Mouse (Mus musculus): ENCODE data around the gene Cbs. TPM values are rescaled to one million over a fixed set of nuclear protein-coding genes. Genes with fewer than 3 reads are reported as not detected.

Cbs gene
- total and polyA plus RNA-seq, 3 experiments: 1.2 to 1.9 (median 1.4) TPM

- dilution Hi-C loops (cut with MboI; ENCODE audit: extremely low pct_ligation_motif_present, extremely low pct_unique_long_range_greater_than_20kb, low sequenced_read_pairs): no loop called here
- peaks cover 2 to 30% of the 10 kb centered on the region in 2 experiments; a peak in 2 of 4 replicates for H3K4me1 ChIP-seq (ENCODE audit: control insufficient read depth in 1 of 2, insufficient read depth in 2 of 2)
- in situ Hi-C loops (cut with MboI; ENCODE audit: low pct_ligation_motif_present, low pct_unique_long_range_greater_than_20kb, low sequenced_read_pairs): no loop called here
- H3K79me2 ChIP-seq (replicated peaks; ENCODE audit: control insufficient read depth, extremely low read depth, insufficient read depth, poor library complexity, severe bottlenecking): peaks cover 48% of the 10 kb centered on the region
- DNase-seq (ENCODE audit: extremely low read depth): peak; percentile 96
- H3K27ac ChIP-seq (ENCODE audit: insufficient read depth, low read depth): peak within 1 kb of the TSS; percentile 46; the same call in 1 of the 2 replicates
- no peaks in the 10 kb centered on the region for H3K27me3 ChIP-seq (replicated peaks)
- peaks cover 20 to 27% of the 10 kb centered on the region in 2 experiments for H3K36me3 ChIP-seq (replicated peaks in 1 of 2; ENCODE audit: control insufficient read depth in 1 of 2, insufficient read depth in 1 of 2, low read length in 1 of 2)
- peak within 1 kb of the TSS; percentile 93 for H3K4me2 ChIP-seq (ENCODE audit: insufficient read depth, low read depth, poor library complexity, severe bottlenecking)
- TF ChIP-seq JUN (IDR thresholded peaks at IDR 0.05; ENCODE audit: insufficient read depth, low read depth, low read length) (no peak), HCFC1 (IDR thresholded peaks at IDR 0.05; ENCODE audit: low read depth, low read length) (peak; percentile 85), E2F4 (IDR thresholded peaks at IDR 0.05; ENCODE audit: insufficient replicate concordance, low read depth, low read length) (peak; percentile 53; the same call in 1 of the 2 replicates), ELF1 (IDR thresholded peaks at IDR 0.05; ENCODE audit: low read depth, low read length) (peak; percentile 59), USF1 (IDR thresholded peaks at IDR 0.05; ENCODE audit: low read depth, low read length) (no peak), MYC (IDR thresholded peaks at IDR 0.05; ENCODE audit: low read depth, low read length) (no peak), USF2 (conservative IDR thresholded peaks at IDR 0.05; ENCODE audit: low read depth, low read length) (no peak), NELFE (IDR thresholded peaks at IDR 0.05; ENCODE audit: low read depth, low read length) (peak; percentile 94), POLR2A (IDR thresholded peaks at IDR 0.05; ENCODE audit: low read depth, low read length) (peak; percentile 94), TCF12 (IDR thresholded peaks at IDR 0.05; ENCODE audit: low read depth, low read length) (peak; percentile 71), BHLHE40 (IDR thresholded peaks at IDR 0.05; ENCODE audit: low read depth, low read length) (peak; percentile 54; the same call in 1 of the 2 replicates), POLR2AphosphoS2 (IDR thresholded peaks at IDR 0.05; ENCODE audit: low read depth, low read length) (0 out of 2 replicates have a peak, but pooled peaks have one; percentile 65), ZMIZ1 (IDR thresholded peaks at IDR 0.05; ENCODE audit: low read depth, low read length) (peak; percentile 88), MXI1 (IDR thresholded peaks at IDR 0.05; ENCODE audit: low read depth, low read length) (peak; percentile 82), NRF1 (IDR thresholded peaks at IDR 0.05; ENCODE audit: low read depth, low read length) (peak; percentile 94), TBP (conservative IDR thresholded peaks at IDR 0.05; ENCODE audit: low read depth, low read length) (peak; percentile 86), PAX5 (IDR thresholded peaks at IDR 0.05; ENCODE audit: low read length) (no peak), MAX (IDR thresholded peaks at IDR 0.05; ENCODE audit: low read length) (peak; percentile 84), MEF2A (IDR thresholded peaks at IDR 0.05; ENCODE audit: borderline replicate concordance, low read depth, low read length) (peak; percentile 38; the same call in 1 of the 2 replicates), RCOR1 (conservative IDR thresholded peaks at IDR 0.05; ENCODE audit: low read depth, low read length) (no peak), KAT2A (IDR thresholded peaks at IDR 0.05; ENCODE audit: insufficient replicate concordance, low read length) (peak; percentile 62; the same call in 1 of the 2 replicates)
- H3K9me3 ChIP-seq (replicated peaks; ENCODE audit: low read length): peaks cover 2% of the 10 kb centered on the region
- peak within 1 kb of the TSS; percentile 89 for H3K9ac ChIP-seq (ENCODE audit: insufficient read depth, low read depth)
- H3K4me3 ChIP-seq (replicated peaks in 1 of 3; ENCODE audit: low read depth in 2 of 3, low read length in 2 of 3, poor library complexity in 1 of 3): peak within 1 kb of the TSS; percentile 85 to 99 (median 96)
These were observed 21.6 kb upstream of the Cbs start, which contains the start of gene U2af1 for GRCm38 (mm10) chr17:31658468-31659185. U2af1 (minus strand) TSS chr17:31658892.

Measured in CH12.LX (cell line).